Mouse (Mus musculus): ENCODE measurements around the gene Apon.
"Not testable (repeated sequence)": the region's sequence is repeated elsewhere in the genome, so short reads cannot be mapped to it uniquely, and the experiment has no call there.

The Apon gene

DNA sequence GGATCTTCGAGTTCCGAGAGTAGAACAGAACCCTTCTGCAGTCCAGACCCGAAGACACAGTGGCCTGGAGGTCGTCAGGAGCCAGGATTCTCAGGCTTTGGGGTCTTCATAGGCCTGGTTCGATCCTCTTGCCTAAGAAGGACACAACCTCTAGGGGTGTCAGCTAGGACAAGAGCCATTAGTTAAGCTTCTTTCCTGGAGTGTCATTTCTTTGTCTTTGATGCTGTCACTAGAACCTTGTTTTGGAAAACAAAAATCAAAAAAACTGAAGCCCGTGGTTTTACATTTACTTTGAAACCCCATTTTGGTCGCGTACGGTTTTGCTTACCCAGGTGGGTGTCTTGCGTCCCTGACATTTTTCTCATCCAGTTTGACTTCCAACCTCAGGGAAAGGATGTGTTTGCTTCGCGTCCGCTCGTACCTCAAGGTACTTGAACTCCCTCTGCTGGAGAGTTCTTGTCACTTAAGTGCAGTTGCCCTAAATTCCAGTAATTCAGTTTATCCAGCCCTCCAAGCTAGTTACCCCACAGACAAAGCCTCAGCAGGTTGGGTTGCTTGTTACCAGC, 21.4 kb upstream of the Apon start:
- peak in 1 of 2 experiments; percentile 51 for DNase-seq (ENCODE audit: low read depth in 1 of 2, low spot score in 2 of 2)

- DNase-seq (ENCODE audit: low read depth in 1 of 2, low spot score in 2 of 2): no peak
Measured at GRCm38 (mm10) chr10:128236321-128236720, 17.6 kb upstream of the Apon start.

- no peak for DNase-seq (ENCODE audit: low read depth in 1 of 2, low spot score in 2 of 2)
Measured at GRCm38 (mm10) chr10:128237807-128238480, 16.0 kb upstream of the Apon start.

DNA sequence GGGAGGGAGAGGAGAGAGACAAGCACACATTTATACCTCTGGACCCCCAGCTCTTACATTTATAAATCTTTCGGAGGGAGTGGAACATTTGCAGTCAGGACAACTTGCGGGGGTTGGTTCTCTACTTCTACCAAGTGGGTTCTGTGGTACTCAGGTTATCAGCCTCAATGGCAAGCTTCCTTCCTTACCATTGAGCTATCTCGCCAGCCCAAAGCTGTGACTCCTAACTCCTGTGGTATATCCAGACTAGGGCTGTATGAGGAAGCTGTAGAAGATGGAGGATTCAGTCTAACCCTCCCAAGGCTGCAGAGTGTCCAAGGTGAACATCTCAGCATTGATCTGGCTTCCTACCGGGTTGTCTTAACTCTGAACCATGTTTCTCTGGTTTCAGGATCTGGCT, 14.8 kb upstream of the Apon start:
- no peak for DNase-seq (ENCODE audit: low read depth in 1 of 2, low spot score in 2 of 2)

DNA sequence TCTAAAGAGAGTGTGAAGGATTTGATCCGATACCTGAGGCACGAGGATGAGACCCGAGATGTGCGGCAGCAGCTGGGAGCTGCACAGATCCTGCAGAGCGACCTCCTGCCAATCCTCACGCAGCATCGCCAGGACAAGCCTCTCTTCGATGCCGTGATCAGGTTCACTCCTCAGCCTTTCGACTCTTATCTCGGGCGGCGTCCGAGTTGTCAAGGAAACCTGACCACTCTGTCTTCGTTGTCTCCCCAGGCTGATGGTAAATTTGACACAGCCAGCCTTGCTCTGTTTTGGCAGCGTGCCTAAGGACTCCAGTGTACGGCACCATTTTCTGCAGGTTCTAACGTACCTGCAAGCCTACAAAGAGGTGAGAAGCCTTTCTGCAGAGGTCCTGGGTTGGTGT, 13.8 kb upstream of the Apon start:
- no peak for DNase-seq (ENCODE audit: low read depth in 1 of 2, low spot score in 2 of 2)

- DNase-seq (ENCODE audit: low read depth in 1 of 2, low spot score in 2 of 2): no peak
Measured at GRCm38 (mm10) chr10:128243252-128243651, 10.6 kb upstream of the Apon start.

DNA sequence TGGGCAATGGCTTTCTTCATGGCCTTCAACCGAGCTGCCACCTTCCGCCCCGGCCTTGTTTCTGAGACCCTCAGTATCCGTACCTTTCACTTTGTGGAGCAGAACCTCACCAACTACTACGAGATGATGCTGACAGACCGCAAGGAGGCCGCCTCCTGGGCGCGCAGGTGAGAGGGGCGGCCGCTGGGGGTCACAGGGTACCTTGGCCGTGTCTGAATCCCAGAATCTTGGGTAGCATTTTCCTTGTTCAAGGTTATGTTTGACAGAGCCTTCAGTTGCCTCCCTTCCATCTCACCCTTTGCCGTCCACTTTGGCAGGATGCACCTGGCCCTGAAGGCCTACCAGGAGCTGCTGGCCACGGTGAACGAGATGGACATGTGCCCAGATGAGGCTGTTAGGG, 9.8 kb upstream of the Apon start:
- DNase-seq (ENCODE audit: low read depth in 1 of 2, low spot score in 2 of 2): no peak

- no peak for DNase-seq (ENCODE audit: low read depth in 1 of 2, low spot score in 2 of 2)
Measured at GRCm38 (mm10) chr10:128247020-128247732, 6.7 kb upstream of the Apon start.

- DNase-seq (ENCODE audit: low read depth in 1 of 2, low spot score in 2 of 2): no peak
Measured at GRCm38 (mm10) chr10:128250565-128250964, 3.3 kb upstream of the Apon start.

DNA sequence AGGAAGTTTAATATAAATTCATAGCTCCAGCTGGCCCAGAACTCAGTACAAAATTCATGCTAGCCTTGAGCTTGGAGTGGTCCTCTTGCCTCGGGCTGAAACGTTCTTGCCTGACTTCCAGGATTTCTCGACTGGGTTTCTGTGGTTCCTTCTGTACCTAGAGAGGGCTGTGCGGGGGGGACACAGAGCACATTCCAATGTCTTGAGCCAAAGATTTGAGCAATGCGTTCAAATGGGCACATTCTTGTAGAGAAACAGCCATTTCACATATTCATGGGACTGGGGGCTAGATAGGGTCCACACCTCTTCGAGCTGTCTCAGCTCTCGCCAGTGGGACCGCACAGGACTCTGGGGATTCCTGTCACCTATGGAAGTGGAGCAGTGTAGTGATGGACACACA, 2.0 kb downstream of the Apon start:
- DNase-seq (ENCODE audit: low read depth in 1 of 2, low spot score in 2 of 2): no peak

DNA sequence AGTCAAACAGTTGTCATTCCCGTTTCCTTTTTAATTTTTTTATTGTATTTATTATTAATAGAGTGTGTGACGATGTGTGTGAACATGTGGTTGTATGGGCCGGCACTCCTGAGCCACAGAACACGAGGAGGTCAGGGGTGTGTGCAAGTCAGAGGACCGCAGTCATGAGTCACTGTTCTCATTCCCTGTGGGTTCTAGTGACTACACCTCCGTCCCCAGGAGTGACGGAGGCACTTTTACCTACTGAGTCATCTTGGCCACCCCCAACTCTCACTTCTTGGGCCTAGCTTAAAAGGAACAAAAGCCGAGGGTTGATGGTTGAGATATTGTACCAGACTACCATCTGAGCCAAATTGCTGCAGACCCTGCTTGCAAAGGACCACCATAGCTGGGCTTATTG, 2.4 kb downstream of the Apon start:
- no peak for DNase-seq (ENCODE audit: low read depth in 1 of 2, low spot score in 2 of 2)

DNA sequence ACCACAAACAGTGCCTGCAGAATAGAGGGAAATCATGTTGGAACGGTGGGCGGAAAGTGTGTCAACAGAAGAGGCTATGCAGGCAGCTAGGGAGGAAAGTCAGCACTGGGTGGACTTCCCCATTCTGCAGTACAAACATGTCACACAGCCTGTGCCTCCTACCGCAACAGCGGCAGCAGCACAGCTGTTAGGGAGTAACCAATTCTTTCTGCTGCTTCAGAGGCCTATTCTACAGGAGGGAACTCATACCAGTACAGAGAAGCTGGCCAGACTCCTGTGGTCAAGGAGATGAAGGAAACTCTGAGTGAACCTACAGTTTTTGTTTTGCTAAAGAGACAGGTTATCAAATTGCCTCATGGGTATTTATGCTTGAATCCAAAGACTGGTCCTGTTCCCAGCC, 5.1 kb downstream of the Apon start:
- peak; percentile 20 to 27 for DNase-seq (ENCODE audit: low read depth in 1 of 2, low spot score in 2 of 2)

DNA sequence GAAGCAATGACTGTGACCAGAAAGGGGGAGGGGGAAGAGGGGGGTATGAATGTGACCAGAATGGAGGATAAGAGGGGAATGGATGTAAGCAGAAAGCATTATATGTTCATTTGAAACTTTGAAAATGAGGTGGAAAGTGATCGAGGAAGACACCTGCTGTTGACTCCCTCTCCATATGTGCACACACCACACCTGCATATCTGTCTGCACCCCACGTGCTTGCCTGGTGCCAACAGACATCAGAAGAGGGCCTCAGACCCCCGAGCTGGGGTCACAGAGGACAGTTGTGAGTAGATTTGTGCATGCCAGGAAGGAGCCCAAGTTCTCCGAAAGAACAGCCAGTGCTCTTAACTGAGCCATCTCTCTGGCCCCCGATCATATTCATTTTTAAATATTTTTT, 6.0 kb downstream of the Apon start:
- no peak for DNase-seq (ENCODE audit: low read depth in 1 of 2, low spot score in 2 of 2)

- not testable (repeated sequence) for DNase-seq (ENCODE audit: low read depth in 1 of 2, low spot score in 2 of 2)
Measured at GRCm38 (mm10) chr10:128260376-128260775, 6.5 kb downstream of the Apon start.

GRCm38 (mm10) chr10:128262300-128262699, 8.4 kb downstream of the Apon start:
- DNase-seq (ENCODE audit: low read depth in 1 of 2, low spot score in 2 of 2): no peak

GRCm38 (mm10) chr10:128263393-128264310, 9.8 kb downstream of the Apon start:
- DNase-seq (ENCODE audit: low read depth in 1 of 2, low spot score in 2 of 2): no peak

- DNase-seq (ENCODE audit: low read depth in 1 of 2, low spot score in 2 of 2): no peak
Measured at GRCm38 (mm10) chr10:128268371-128268770, 14.5 kb downstream of the Apon start, which contains the start of gene Apof. Gene Apof, plus strand, starts transcription at chr10:128268671.

DNA sequence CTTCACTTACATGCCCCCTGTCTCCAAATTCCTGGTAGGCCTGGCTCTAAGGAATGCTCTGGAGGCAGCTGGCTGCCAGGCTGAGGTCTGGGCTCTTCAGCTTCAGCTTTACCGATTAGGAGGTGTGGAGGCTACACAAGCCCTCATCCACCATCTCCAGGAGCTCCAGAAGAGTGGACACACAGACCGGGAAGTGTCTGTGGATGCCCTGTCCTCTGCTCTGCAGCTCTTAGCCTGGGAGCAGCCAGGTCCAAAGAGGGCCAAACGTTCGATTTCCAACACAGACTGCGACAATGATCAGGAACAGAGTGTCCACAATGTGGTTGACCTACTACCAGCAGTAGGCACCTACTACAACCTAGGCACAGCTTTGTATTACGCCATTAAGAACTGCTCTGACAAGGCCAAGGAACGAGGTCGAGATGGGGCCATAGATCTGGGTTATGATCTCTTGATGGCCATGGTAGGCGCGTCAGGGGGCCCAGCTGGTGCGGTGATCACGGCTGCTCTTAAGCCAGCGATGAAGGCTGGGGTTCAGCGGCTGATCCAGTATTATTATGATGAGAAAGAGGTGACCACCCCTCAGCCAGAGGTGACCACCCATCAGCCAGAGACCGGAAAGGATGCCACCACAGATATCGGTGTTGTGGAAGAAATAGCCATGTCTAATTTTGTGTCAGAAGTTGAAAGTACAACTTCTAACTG, 15.5 kb downstream of the Apon start:
- DNase-seq (ENCODE audit: low read depth in 1 of 2, low spot score in 2 of 2): no peak

DNA sequence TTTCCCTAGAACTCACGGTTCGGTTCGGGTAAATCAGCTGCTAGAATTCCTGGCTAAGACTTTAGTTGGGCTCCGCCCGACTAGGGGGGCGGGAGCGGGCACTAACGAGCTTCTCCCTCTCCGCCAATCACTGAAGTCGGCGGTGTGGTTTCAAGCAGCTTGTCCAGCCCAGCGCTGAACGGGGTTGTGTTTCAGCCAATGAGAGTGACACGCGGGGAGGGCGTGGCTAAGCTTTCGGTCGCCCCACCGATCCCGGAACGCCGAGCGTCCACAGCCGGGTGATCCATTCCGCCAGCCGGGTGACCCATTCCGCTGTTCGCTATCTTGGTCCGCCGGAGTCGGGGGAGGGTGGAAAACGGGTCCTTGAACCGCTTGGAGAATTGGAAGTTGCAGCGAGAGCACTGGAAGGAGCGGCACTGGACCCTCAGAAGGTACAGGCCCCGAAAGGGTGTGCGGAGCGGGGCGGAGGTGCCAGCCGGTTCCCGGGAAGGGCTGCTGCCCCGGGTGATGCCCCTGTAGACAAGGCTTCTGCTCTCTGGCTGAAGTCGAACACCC, 16.5 kb downstream of the Apon start, which contains the start of gene Stat2:
Stat2 (plus strand) TSS at position 273 of the 555 bp plus-strand sequence.
- peak; percentile 81 to 87 for DNase-seq (ENCODE audit: low read depth in 1 of 2, low spot score in 2 of 2)

GRCm38 (mm10) chr10:128270866-128271265, 17.0 kb downstream of the Apon start:
- no peak for DNase-seq (ENCODE audit: low read depth in 1 of 2, low spot score in 2 of 2)

Data from monocyte, adult 2 months (primary cell).